Mouse (Mus musculus): ENCODE measurements around the gene Nod1. TPM values are rescaled to one million over a fixed set of nuclear protein-coding genes. Genes with fewer than 3 reads are reported as not detected.

Nod1 gene
- 1.9 and 2.1 TPM in 2 replicates for polyA plus RNA-seq (2014; fragmentation: Nextera tagmentation; extraction: Ambion mirVana)

DNA sequence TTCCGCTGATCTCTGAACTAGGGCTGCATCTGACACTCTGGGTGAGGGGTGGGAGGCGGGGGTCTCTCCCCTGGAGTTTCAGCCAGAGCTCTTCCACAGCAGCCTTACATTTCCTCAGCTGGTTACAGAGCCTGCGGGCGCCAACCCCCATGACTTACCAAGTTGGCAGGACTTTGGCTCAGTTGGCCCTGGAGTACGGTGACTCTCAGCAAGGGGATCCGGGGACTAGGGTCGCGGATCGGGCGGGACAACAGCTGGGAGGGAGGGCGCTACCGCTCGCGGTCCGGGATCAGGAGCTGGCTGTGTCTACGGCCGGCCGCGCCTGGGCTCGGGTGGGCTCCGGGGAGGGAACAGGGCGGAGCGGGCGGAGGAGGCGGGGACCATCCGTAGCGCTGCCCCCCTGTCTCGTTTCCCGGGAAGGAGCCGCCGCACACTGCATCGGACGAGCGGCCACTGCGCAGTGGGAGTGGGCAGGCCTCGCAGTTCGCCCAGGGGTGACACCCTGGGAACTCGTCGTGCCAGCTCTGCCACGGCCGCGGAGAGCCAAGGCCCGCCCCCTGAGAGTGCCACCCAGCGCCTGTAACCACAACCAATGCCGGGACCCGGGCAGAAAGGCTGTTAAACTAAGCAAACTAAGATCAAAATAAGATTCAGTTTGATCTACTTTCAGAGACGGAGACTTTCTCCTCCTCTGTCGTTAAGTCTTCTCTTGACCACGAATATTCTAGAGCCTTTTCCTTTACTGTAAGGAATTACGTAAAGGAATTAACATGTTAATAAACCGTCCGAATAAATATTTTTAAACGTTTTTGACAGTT lies at the start of gene Nod1:
Gene Nod1, minus strand, starts transcription at position 502 of the 818 bp plus-strand sequence.
- Histone ChIP-seq H3K9ac (ENCODE audit: low read length) (peak within 1 kb of the TSS; percentile 53), H3K9me3 (ENCODE audit: control insufficient read depth, low read length) (no peaks in the 10 kb centered on the region), H3K36me3 (ENCODE audit: control insufficient read depth, insufficient read depth, low read length) (no peaks in the 10 kb centered on the region), H3K4me1 (ENCODE audit: control insufficient read depth, insufficient read depth, low read length) (no peaks in the 10 kb centered on the region; the same call in 1 of the 2 replicates), H3K27me3 (ENCODE audit: control insufficient read depth, insufficient read depth, low read length) (no peaks in the 10 kb centered on the region; the same call in 1 of the 2 replicates), H3K27ac (ENCODE audit: low read depth, low read length) (no peak within 1 kb of the TSS), H3K4me3 (ENCODE audit: low read depth, low read length) (peak within 1 kb of the TSS; percentile 43), H3K4me2 (peak within 1 kb of the TSS; percentile 71)
- peak; percentile 93 for DNase-seq (ENCODE audit: low spot score, missing footprints)
- WGBS: 2% methylated on average over 53 of the region's 53 CpGs
- peak; percentile 88 for ATAC-seq (ENCODE audit: low FRiP score)

DNA sequence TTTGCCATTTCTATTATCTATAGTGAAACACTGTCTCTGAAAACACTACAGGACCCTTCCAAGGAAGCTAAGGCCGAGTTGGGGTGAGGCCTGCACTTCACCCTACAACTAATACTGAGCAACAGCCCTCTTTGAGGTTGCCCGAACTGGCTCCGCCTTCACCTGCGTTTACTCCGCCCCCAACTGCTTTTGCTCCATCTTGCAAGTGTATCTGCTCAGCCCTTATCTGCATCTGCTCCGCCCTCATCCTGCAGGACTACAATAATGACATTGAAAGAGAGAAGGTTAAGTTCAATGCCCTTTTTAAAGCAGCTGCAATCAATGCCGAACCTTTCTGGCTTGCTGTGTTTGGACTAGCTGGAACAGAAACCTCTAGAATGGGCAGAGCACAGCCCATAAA lies 49.4 kb upstream of the Nod1 start:
- H3K36me3 ChIP-seq (ENCODE audit: control insufficient read depth, insufficient read depth, low read length): no peaks in the 10 kb centered on the region
- no peak overlapping the region for H3K4me2 ChIP-seq
- H3K27me3 ChIP-seq (ENCODE audit: control insufficient read depth, insufficient read depth, low read length): no peaks in the 10 kb centered on the region
- no peak overlapping the region for H3K27ac ChIP-seq (ENCODE audit: low read depth, low read length)
- no peaks in the 10 kb centered on the region for H3K9me3 ChIP-seq (ENCODE audit: control insufficient read depth, low read length)
- H3K9ac ChIP-seq (ENCODE audit: low read length): no peak overlapping the region
- 88% methylated on average over 7 of the region's 7 CpGs for WGBS
- DNase-seq (ENCODE audit: low spot score, missing footprints) (no peak), ATAC-seq (ENCODE audit: low FRiP score) (no peak)
- no peak overlapping the region for H3K4me3 ChIP-seq (ENCODE audit: low read depth, low read length)
- H3K4me1 ChIP-seq (ENCODE audit: control insufficient read depth, insufficient read depth, low read length): no peaks in the 10 kb centered on the region

DNA sequence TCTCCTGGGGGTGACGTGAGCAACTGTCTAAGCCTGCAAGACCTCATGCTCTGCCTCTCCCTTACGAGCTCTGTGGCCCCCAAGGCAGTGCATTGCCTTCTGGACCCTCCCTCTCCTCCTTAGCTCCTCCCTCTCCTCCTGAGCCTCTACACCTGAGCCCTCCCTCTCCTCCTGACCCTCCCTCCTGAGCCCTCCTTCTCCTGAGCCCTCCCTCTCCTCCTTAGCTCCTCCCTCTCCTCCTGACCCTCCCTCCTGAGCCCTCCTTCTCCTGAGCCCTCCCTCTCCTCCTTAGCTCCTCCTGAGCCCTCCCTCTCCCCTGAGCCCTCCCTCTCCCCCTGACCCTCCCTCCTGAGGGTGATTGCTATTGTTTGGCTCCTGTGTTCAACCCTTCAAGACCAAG lies 46.0 kb upstream of the Nod1 start:
- no peaks in the 10 kb centered on the region for H3K36me3 ChIP-seq (ENCODE audit: control insufficient read depth, insufficient read depth, low read length)
- no peak overlapping the region for H3K9ac ChIP-seq (ENCODE audit: low read length)
- H3K9me3 ChIP-seq (ENCODE audit: control insufficient read depth, low read length): no peaks in the 10 kb centered on the region
- ATAC-seq (ENCODE audit: low FRiP score): no peak
- H3K27ac ChIP-seq (ENCODE audit: low read depth, low read length): no peak overlapping the region
- H3K4me1 ChIP-seq (ENCODE audit: control insufficient read depth, insufficient read depth, low read length): no peaks in the 10 kb centered on the region
- 63% methylated on average over 2 of the region's 2 CpGs for WGBS
- H3K27me3 ChIP-seq (ENCODE audit: control insufficient read depth, insufficient read depth, low read length): no peaks in the 10 kb centered on the region
- DNase-seq (ENCODE audit: low spot score, missing footprints): no peak
- H3K4me2 ChIP-seq: no peak overlapping the region
- H3K4me3 ChIP-seq (ENCODE audit: low read depth, low read length): no peak overlapping the region

DNA sequence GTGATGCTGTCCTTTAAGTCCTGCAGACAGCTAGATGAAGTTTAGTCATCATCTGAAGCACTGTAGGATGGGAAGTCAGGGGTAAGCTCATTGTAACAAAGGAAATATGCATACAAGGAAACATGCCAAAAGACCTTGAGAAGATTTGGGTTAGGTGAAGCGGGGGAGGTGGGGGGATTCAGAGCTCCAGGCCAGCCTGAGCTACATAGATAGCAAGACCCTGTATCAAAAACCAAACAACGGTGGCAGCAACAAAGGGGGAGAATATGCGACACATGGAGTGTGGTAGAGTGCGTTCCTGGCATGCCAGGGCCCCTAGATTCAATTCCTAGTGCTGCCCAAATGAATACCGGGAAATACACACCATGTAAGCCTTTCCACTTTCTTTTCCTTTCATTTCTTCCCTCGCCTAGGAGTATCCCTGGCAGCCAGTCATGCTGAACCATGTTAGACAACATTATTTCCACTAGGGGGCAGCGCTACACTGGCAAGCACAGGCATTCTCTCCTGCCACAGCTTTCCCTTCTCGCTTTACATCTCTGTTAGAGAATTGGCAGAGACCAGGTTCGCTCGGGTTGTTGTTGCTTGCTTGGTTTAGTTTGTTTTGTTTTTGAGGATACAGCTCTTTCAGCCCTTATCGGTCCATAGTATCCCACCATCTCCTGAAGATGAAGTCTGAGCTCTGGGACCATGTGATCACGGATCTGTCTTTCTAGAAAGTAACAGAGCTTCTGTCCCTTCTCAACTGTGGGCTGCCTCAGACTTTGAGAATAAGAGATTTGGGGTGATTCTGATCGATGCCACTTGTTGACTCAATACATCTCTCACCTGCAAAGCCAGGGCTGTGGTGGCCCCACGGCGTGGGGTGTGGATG lies 44.5 kb upstream of the Nod1 start:
- Histone ChIP-seq H3K4me1 (ENCODE audit: control insufficient read depth, insufficient read depth, low read length) (no peaks in the 10 kb centered on the region), H3K9me3 (ENCODE audit: control insufficient read depth, low read length) (no peaks in the 10 kb centered on the region), H3K9ac (ENCODE audit: low read length) (no peak overlapping the region), H3K4me3 (ENCODE audit: low read depth, low read length) (no peak overlapping the region), H3K27ac (ENCODE audit: low read depth, low read length) (no peak overlapping the region), H3K4me2 (no peak overlapping the region), H3K27me3 (ENCODE audit: control insufficient read depth, insufficient read depth, low read length) (no peaks in the 10 kb centered on the region), H3K36me3 (ENCODE audit: control insufficient read depth, insufficient read depth, low read length) (no peaks in the 10 kb centered on the region)
- ATAC-seq (ENCODE audit: low FRiP score): peak; percentile 57; the same call in 1 of the 2 replicates
- DNase-seq (ENCODE audit: low spot score, missing footprints): peak; percentile 97
- WGBS: 30% methylated on average over 15 of the region's 15 CpGs

DNA sequence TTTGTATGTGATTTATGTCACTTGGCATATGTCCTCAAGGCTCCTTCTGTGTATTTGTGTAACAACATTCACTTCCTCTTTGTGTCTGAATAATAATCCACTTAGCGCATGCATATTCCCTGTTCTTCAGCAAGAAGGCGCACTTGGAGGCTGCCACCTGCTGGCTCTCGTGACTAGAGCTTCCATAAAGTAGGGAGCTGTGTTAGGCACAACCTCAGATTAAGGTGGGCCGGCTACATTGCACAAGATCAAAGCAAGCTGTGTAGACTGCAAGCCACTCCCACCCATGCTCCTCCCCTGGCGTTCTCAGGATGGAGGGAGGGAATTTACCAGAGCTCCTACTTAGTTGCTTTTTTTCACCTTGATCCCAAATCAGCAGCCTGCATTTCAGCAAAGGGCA lies 43.8 kb upstream of the Nod1 start:
- peak; percentile 33; the same call in 1 of the 2 replicates for ATAC-seq (ENCODE audit: low FRiP score)
- H3K27me3 ChIP-seq (ENCODE audit: control insufficient read depth, insufficient read depth, low read length): no peaks in the 10 kb centered on the region

DNA sequence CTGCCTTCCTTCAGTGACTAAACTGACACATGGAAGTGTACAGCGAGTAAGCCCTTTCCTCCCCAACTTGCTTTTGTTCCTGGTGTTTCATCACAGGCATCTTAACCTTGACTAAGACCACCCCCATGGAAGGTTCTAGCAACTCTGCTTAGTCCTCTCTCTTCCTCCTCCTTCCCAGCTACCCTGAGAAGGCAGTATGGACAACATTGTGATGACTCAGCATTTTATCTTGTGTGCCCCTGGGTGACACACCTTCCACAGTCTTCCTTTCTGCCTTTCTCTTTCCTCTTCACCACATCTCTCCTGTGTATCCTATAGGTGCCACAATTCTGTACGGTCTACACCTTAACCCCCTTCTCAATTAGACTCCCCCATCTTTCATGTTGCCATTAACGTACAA lies 41.8 kb upstream of the Nod1 start:
- no peaks in the 10 kb centered on the region for H3K36me3 ChIP-seq (ENCODE audit: control insufficient read depth, insufficient read depth, low read length)
- H3K4me3 ChIP-seq (ENCODE audit: low read depth, low read length): no peak overlapping the region
- no peaks in the 10 kb centered on the region for H3K9me3 ChIP-seq (ENCODE audit: control insufficient read depth, low read length)
- 88% methylated on average over 3 of the region's 3 CpGs for WGBS
- no peak overlapping the region for H3K9ac ChIP-seq (ENCODE audit: low read length)
- DNase-seq (ENCODE audit: low spot score, missing footprints) (no peak), ATAC-seq (ENCODE audit: low FRiP score) (no peak)
- H3K4me1 ChIP-seq (ENCODE audit: control insufficient read depth, insufficient read depth, low read length): peaks cover 6% of the 10 kb centered on the region
- H3K27me3 ChIP-seq (ENCODE audit: control insufficient read depth, insufficient read depth, low read length): no peaks in the 10 kb centered on the region
- no peak overlapping the region for H3K27ac ChIP-seq (ENCODE audit: low read depth, low read length)
- H3K4me2 ChIP-seq: no peak overlapping the region

More for the DNA sequence above, 43.8 kb upstream of the Nod1 start:
- no peak overlapping the region for H3K9ac ChIP-seq (ENCODE audit: low read length)
- no peak for DNase-seq (ENCODE audit: low spot score, missing footprints)
- H3K4me3 ChIP-seq (ENCODE audit: low read depth, low read length): no peak overlapping the region
- H3K27ac ChIP-seq (ENCODE audit: low read depth, low read length): no peak overlapping the region
- no peak overlapping the region for H3K4me2 ChIP-seq
- H3K4me1 ChIP-seq (ENCODE audit: control insufficient read depth, insufficient read depth, low read length): no peaks in the 10 kb centered on the region
- H3K9me3 ChIP-seq (ENCODE audit: control insufficient read depth, low read length): no peaks in the 10 kb centered on the region
- WGBS: 29% methylated on average over 5 of the region's 5 CpGs
- H3K36me3 ChIP-seq (ENCODE audit: control insufficient read depth, insufficient read depth, low read length): no peaks in the 10 kb centered on the region

DNA sequence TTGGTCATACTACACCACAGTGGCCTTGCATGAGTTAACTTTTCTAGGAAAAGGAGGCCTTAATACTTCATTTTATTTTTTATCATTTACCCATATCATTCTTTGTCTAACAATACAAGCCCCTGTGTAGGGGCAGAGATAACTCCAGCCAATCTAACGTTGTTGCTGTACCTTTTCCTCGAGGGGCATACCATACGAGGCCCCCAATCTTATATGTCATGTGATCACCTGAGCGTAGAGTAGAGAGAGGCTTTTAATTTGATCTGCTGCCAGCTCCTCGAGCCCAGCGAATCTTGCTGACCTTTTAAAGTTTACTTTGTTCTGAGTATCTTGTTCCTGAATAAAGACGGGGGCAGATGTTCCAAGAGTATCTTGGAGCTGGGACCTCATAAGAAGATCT lies 40.1 kb upstream of the Nod1 start:
- H3K9ac ChIP-seq (ENCODE audit: low read length): no peak overlapping the region
- H3K4me3 ChIP-seq (ENCODE audit: low read depth, low read length): no peak overlapping the region
- H3K4me1 ChIP-seq (ENCODE audit: control insufficient read depth, insufficient read depth, low read length): peaks cover 6% of the 10 kb centered on the region
- ATAC-seq (ENCODE audit: low FRiP score): no peak
- WGBS: 81% methylated on average over 7 of the region's 7 CpGs
- H3K4me2 ChIP-seq: no peak overlapping the region
- H3K36me3 ChIP-seq (ENCODE audit: control insufficient read depth, insufficient read depth, low read length): no peaks in the 10 kb centered on the region
- no peaks in the 10 kb centered on the region for H3K27me3 ChIP-seq (ENCODE audit: control insufficient read depth, insufficient read depth, low read length)
- no peaks in the 10 kb centered on the region for H3K9me3 ChIP-seq (ENCODE audit: control insufficient read depth, low read length)
- DNase-seq (ENCODE audit: low spot score, missing footprints): no peak
- H3K27ac ChIP-seq (ENCODE audit: low read depth, low read length): no peak overlapping the region

DNA sequence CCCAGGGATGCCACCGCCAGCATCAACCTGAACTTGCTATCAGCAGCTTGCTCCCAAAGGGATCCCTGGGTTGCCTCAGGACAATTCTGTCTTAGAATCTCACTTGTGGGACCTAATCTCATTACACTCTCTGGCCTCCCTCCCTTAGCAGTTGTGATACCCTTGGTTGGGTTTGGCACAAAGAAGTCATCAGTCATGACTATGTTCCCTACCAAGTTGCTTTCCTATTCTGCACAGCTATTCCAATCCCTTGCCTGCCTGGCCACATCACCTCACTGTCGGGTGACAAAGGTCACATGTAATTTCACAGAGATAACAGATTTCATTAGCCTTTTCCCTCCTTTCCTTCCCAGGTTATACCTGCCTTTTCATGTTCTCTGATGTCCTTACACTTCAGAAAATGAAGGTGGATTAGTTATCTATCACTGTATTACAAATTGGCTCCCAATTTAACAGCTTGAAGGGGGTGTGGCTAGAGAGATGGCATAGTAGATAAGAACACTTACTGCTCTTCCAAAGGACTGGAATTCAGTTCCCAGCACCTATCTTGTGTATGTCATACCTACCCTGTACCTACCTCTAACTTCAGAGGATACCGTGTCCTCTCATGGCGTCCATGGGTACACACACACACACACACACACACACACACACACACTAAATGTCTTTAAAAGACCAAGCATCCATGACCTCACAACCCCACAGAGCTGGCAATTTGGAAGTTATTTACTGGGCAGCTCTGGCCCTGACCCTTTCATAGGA lies 38.1 kb upstream of the Nod1 start:
- Histone ChIP-seq H3K4me1 (ENCODE audit: control insufficient read depth, insufficient read depth, low read length) (peaks cover 6% of the 10 kb centered on the region), H3K27ac (ENCODE audit: low read depth, low read length) (peak overlapping the region; percentile 62; the same call in 1 of the 2 replicates), H3K4me2 (peak overlapping the region; percentile 10; the same call in 1 of the 2 replicates), H3K9me3 (ENCODE audit: control insufficient read depth, low read length) (no peaks in the 10 kb centered on the region), H3K4me3 (ENCODE audit: low read depth, low read length) (no peak overlapping the region), H3K36me3 (ENCODE audit: control insufficient read depth, insufficient read depth, low read length) (no peaks in the 10 kb centered on the region), H3K9ac (ENCODE audit: low read length) (no peak overlapping the region), H3K27me3 (ENCODE audit: control insufficient read depth, insufficient read depth, low read length) (no peaks in the 10 kb centered on the region)
- DNase-seq (ENCODE audit: low spot score, missing footprints) (peak; percentile 82), ATAC-seq (ENCODE audit: low FRiP score) (peak; percentile 36; the same call in 1 of the 2 replicates)
- 67% methylated on average over 4 of the region's 4 CpGs for WGBS
